Mouse (Mus musculus) embryonic fibroblast, embryonic 13.5 days (primary cell): ENCODE results near the gene Ppp1cc. TPM values are rescaled to one million over a fixed set of nuclear protein-coding genes. Genes with fewer than 3 reads are reported as not detected.

ENCODE experiments used
- H3K27ac ChIP-seq: 2 replicates; pipeline ENCODE4 v1.5.1; 2012; ENCODE audit warnings: low read length, control low read depth, inconsistent platforms; ENCODE audit not compliant: insufficient read depth
- H3K4me1 ChIP-seq: 2 replicates; pipeline ENCODE4 v1.6.1; 2011; ENCODE audit warnings: low read length; ENCODE audit not compliant: control insufficient read depth, insufficient read depth
- H3K4me3 ChIP-seq: 2 replicates; pipeline ENCODE4 v1.5.1; 2011; ENCODE audit warnings: mild to moderate bottlenecking, control low read depth, low read length; ENCODE audit not compliant: insufficient read depth
- CTCF ChIP-seq: IDR thresholded peaks from 2 replicates; pipeline ENCODE4 v1.5.1; 2011; ENCODE audit warnings: mild to moderate bottlenecking, control low read depth, low read length, moderate library complexity, borderline replicate concordance; ENCODE audit not compliant: insufficient read depth
- POLR2A ChIP-seq: IDR thresholded peaks from 2 replicates; pipeline ENCODE4 v1.6.1; 2011; ENCODE audit warnings: low read depth, mild to moderate bottlenecking, control low read depth, low read length, moderate library complexity
- polyA plus RNA-seq: library from polyadenylated mRNA; stranded (reverse); fragments of >200 nt; gene quantifications from 2 replicates; pipeline ENCODE4 v1.2.4, GENCODE M21; 2011; ENCODE audit warnings: low read depth; ENCODE audit not compliant: missing spikeins, insufficient read length

Ppp1cc gene
- polyA plus RNA-seq, 1 experiment = 241 TPM

- Histone ChIP-seq H3K4me1 (no peaks in the 10 kb centered on the region), H3K4me3 (no peak overlapping the region), H3K27ac (no peak overlapping the region)
- TF ChIP-seq CTCF (no peak), POLR2A (no peak)
These were observed 31.0 kb downstream of the Ppp1cc start for GRCm38 (mm10) chr5:122189115-122189514.

GRCm38 (mm10) chr5:122190465-122190864, 32.4 kb downstream of the Ppp1cc start:
- no peak for TF ChIP-seq POLR2A
- TF ChIP-seq CTCF = no peak
- Histone ChIP-seq H3K27ac (no peak overlapping the region), H3K4me1 (no peaks in the 10 kb centered on the region), H3K4me3 (no peak overlapping the region)

- no peaks in the 10 kb centered on the region for H3K4me1 ChIP-seq
- TF ChIP-seq CTCF (no peak), POLR2A (no peak)
- no peak overlapping the region for H3K4me3 ChIP-seq
- H3K27ac ChIP-seq = no peak overlapping the region
These were observed 33.4 kb downstream of the Ppp1cc start for GRCm38 (mm10) chr5:122191269-122192063.

GRCm38 (mm10) chr5:122192347-122192746, 34.3 kb downstream of the Ppp1cc start:
- Histone ChIP-seq H3K4me1 (no peaks in the 10 kb centered on the region), H3K4me3 (no peak overlapping the region), H3K27ac (no peak overlapping the region)
- TF ChIP-seq CTCF = no peak
- TF ChIP-seq POLR2A = no peak

- no peak overlapping the region for H3K27ac ChIP-seq
- H3K4me1 ChIP-seq = no peaks in the 10 kb centered on the region
- H3K4me3 ChIP-seq = no peak overlapping the region
- TF ChIP-seq CTCF (no peak), POLR2A (no peak)
These were observed 42.8 kb downstream of the Ppp1cc start for GRCm38 (mm10) chr5:122200872-122201271.

- Histone ChIP-seq H3K27ac (no peak overlapping the region), H3K4me3 (no peak overlapping the region), H3K4me1 (no peaks in the 10 kb centered on the region)
- no peak for TF ChIP-seq POLR2A
- TF ChIP-seq CTCF = no peak
These were observed 43.8 kb downstream of the Ppp1cc start for GRCm38 (mm10) chr5:122201904-122202303.

- Histone ChIP-seq H3K4me1 (no peaks in the 10 kb centered on the region), H3K27ac (no peak overlapping the region), H3K4me3 (no peak overlapping the region)
- TF ChIP-seq CTCF (no peak), POLR2A (no peak)
These were observed 46.1 kb downstream of the Ppp1cc start for GRCm38 (mm10) chr5:122204180-122204579.

- TF ChIP-seq POLR2A (no peak), CTCF (no peak)
- Histone ChIP-seq H3K27ac (no peak within 1 kb of the TSS), H3K4me1 (no peaks in the 10 kb centered on the region), H3K4me3 (no peak within 1 kb of the TSS)
These were observed 48.4 kb downstream of the Ppp1cc start, which contains the start of gene Hvcn1 for GRCm38 (mm10) chr5:122206475-122206874. Hvcn1 (plus strand) TSS chr5:122206804.

GRCm38 (mm10) chr5:122208909-122209308, 50.8 kb downstream of the Ppp1cc start:
- Histone ChIP-seq H3K4me3 (no peak overlapping the region), H3K4me1 (no peaks in the 10 kb centered on the region), H3K27ac (no peak overlapping the region)
- TF ChIP-seq POLR2A (no peak), CTCF (no peak)

GRCm38 (mm10) chr5:122209591-122210368, 51.7 kb downstream of the Ppp1cc start:
- H3K4me1 ChIP-seq = no peaks in the 10 kb centered on the region
- H3K4me3 ChIP-seq = no peak overlapping the region
- no peak for TF ChIP-seq CTCF
- TF ChIP-seq POLR2A = no peak
- H3K27ac ChIP-seq = no peak overlapping the region

GRCm38 (mm10) chr5:122210890-122211289, 52.8 kb downstream of the Ppp1cc start:
- H3K4me1 ChIP-seq = no peaks in the 10 kb centered on the region
- no peak overlapping the region for H3K27ac ChIP-seq
- TF ChIP-seq POLR2A = no peak
- TF ChIP-seq CTCF = no peak
- H3K4me3 ChIP-seq = no peak overlapping the region
